Mouse (Mus musculus) lung, adult 18-20 months (tissue): ENCODE measurements around the gene St8sia1.

Experiments
- DNase-seq, 2 experiments: peaks; one replicate each; pipeline ENCODE4 v3.0.0; 2022; ENCODE audit warnings: mixed read lengths in 2 of 2

Gene St8sia1

GRCm38 (mm10) chr6:142944470-142944869 lies 19.8 kb downstream of the St8sia1 start:
- no peak for DNase-seq

DNA sequence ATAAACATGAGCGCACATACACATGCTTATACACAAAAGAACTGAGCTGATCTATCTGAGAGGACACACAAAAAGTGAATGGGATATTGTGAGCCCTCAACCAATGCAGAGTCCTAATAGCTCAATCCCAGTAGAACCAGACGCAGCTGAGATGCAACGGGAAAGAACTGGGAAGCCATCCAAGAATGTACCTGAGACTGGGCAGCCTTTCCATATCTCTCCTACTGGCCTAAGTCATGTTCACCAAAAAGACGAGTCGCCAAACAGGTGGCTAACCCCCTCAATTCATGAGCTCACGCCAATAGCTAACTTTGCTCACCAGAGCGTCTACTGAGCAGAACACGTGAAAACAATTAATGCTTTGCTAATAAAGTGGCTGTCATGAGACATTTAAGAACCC lies 20.8 kb downstream of the St8sia1 start:
- DNase-seq: no peak

- no peak for DNase-seq
Measured at GRCm38 (mm10) chr6:142941596-142942381, 22.5 kb downstream of the St8sia1 start.

GRCm38 (mm10) chr6:142941078-142941477 lies 23.2 kb downstream of the St8sia1 start:
- no peak for DNase-seq

DNA sequence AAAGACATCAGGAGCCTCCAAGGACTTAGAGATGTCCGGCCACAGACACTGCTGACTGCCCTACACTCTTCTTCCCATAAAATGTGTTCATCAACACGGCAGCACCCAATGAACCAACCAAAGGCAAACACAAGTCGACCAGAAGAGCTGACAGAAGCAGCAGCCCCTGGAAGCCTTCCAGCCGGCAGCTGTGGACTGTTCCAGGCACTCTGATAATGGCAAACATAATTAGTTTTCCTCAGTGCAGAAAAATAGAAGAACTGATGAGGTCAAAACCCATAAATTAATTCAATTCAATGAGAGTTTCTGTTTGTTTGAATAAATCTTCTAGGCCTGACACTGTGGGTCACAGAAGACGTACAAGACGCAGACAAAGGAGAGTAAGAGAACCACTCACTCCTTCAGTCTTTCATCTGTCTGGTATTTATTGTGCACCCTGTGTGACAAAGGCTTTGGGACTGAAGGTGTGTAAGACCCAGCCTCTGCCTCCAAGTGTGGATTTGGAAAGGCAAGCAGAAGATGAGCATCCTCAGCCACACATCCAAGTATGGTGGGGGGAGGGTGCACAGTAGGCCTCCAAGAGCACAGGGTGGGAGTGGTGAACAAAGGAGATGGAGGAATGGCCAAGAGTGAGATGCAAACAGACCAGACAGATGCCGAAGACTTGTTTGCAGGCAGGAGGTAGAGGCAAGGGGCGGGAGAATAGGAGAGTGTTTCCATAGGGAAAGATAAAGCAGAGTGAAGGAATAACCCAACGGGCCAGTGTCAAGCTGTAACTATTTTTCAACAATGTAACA lies 25.5 kb downstream of the St8sia1 start:
- DNase-seq: peak in 1 of 2 experiments; percentile 8

- DNase-seq: no peak
Measured at GRCm38 (mm10) chr6:142938074-142938473, 26.2 kb downstream of the St8sia1 start.

GRCm38 (mm10) chr6:142932582-142932981 lies 31.7 kb downstream of the St8sia1 start:
- no peak for DNase-seq

GRCm38 (mm10) chr6:142932144-142932543 lies 32.1 kb downstream of the St8sia1 start:
- DNase-seq: no peak

GRCm38 (mm10) chr6:142928551-142929309 lies 35.5 kb downstream of the St8sia1 start:
- DNase-seq: no peak

GRCm38 (mm10) chr6:142926901-142927605 lies 37.2 kb downstream of the St8sia1 start:
- DNase-seq: no peak

- DNase-seq: no peak
Measured at GRCm38 (mm10) chr6:142925921-142926320, 38.3 kb downstream of the St8sia1 start.

DNA sequence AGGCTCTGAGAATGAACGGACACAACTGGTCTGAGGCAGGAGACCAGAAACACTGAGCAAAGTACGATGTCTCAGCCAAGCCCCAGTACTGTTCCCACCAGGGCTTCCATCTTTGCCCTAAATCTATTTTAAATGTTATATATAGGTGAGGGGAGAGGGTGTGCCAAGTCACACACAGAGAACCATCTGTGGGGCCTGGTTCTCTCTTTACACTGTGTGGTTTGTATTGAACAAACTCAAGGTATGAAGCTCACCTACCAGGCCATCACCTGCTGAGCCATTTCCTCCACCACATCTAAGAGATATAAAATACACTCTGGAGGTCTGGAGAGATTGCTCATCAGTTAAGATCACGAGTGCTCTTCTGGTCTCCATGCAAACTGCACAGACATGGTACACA lies 38.9 kb downstream of the St8sia1 start:
- no peak for DNase-seq

DNA sequence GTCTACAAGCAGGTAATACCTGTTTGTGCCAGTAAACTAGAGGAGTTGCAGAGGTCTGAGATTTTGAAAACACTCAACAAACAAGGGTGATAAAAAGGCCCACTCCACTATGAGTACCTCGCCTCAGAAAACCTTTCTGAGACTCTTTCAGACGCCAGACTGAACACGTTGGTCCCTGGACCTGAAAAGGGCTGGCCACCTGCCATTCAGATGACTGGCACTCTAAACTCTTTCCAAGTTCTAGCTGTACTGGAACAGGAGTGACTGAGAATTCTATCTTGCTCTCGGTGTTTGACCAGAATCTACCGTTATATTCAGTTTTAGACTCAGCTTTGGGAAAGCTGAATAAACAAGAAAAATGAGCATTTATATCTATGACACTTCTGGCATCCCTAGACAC lies 43.4 kb downstream of the St8sia1 start:
- DNase-seq: no peak

DNA sequence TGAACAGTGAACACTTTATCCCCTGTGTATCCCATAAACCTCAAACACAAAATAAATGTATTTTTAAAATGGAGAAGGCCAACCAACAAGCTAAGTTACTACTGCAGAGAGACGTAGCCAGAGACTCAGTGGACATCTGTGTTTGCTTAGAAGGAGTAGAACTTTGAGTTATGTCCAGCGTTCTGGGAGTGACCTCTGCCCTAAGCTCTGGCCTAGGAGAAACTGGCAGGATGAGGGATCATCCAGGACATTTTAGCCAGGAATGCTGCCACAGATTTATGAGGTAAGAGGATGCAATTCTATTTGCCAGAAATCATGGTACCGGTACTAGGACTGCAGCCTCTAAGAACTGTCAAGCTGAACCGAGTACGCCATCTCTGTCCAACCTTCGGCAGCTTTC lies 45.6 kb downstream of the St8sia1 start:
- no peak for DNase-seq

DNA sequence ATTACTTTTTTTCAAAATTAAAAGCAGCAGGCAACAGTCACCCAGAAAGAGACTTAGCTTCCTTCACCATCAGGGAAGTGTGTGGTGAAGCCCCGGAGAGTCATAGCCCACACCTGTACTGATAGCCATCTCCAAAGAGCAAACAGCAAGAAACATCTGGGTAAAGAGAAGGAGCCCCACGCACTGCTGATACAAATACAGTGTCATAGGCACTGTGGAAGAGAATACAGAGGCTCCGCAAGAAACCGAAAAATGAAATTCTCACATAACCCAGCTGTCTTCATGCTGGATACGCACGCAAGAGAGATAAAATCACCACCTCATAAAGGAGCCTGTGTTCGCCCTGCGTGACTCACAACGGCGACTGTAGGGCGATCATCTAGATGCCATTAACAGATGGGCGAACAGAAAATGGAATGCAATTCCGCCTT lies 46.8 kb downstream of the St8sia1 start:
- no peak for DNase-seq

DNA sequence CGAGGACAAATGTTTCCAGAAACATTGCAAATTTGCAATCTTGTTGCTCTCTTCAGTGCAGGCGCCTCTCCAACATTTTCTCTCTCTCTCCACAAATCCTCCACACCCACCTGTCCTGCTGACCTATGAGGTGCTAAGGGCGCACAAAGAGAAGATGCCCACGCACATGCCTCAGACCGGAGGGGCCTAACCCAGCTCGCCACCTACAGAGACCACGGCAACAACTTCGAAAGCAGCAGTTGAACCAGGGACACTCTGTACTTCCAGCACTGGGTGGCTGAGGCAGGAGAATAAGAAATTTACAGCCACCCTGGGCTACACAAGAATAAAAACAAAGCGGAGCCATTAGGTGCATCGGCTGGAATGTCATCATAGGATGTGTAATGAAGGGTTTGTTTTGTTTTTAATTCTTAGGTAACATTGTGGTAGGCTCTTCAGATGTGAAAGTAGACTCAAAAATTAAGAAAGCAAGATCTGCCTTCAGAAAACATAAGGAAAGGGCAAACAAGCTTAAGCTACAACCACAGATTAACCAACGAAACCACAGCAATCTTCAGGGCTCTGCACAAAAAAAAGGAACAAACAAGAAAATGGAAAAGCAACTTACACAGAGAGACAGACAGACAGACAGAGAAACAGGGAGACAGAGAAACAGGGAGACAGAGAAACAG lies 47.8 kb downstream of the St8sia1 start:
- DNase-seq: no peak

DNA sequence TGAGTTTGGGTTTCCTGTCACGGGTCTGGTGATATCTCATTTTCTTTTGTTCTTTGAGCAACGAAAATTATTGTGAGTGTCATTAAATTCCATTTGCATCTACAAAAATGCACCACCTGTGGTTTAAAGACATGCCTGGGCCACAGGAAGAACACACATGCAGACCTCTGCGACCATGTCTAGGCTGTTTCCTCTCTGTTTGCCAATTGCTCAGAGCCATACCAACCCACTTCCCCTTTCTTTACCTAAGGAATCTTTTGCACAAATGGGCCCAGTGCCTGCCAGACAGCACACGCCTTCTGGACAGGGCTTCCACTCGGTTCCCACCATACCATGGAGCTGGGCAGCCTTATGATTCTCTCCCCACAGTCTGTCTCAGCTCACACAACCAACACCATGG lies 48.8 kb downstream of the St8sia1 start:
- no peak for DNase-seq

DNA sequence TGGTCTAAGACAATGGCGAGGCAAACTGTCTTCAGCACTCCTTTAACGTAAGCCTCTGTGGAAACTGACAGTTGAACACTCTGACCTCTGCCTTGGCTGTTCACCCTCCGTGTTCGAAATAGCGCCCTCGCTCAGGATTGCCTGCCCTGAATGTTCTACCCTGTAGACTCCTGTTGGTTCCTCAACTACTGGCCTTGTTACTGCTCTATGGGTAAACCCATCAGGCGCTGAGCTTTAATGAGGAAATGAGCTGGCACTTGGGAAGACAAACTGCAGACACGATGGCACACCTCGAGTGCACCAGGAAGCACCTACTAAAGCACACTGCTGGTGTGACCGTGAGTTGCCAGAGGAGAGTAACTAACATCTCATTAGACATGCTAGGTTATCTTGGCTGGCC lies 49.6 kb downstream of the St8sia1 start:
- DNase-seq: no peak

GRCm38 (mm10) chr6:142911263-142911662 lies 53.0 kb downstream of the St8sia1 start:
- no peak for DNase-seq

DNA sequence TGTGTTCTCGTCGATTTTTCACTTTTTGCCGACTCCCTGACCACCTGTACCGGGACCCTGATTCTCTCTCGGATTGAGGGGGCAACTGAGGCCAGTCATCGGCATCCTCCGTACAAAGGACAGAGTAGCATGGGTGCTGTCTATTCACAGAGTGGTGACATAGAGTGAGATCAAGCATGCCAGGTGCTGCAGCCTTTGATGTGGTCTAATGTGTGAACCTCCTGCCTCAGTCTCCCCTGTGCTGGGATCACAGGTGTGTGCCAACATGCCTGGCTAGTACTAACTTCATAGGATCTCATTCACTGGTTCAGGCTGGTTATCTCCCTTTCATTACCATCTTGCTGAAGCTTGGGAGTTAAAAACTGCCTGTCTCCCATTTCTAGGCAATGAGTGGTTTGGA lies 53.5 kb downstream of the St8sia1 start:
- DNase-seq: no peak

DNA sequence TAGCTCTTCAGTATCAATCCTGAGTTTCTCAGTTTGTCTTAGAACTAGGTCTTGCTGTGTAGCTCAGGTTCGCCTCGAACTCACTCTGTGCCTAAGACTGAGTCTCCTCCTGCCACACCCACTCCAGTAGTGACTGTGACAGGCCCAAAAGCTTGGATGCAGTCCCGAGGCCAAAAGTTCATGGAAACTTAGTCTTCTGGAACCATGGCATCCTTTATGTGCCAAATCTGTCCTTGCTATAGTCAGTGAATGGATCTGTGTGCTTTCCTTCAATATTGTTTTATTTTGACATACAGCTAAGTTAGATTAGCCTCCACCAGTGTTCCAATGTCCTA lies 54.5 kb downstream of the St8sia1 start:
- no peak for DNase-seq
